Mouse (Mus musculus): ENCODE measurements at regions not wholly inside any gene's neighbourhood (a gene's known extent, or its start where the extent isn't known, plus 50 kb on each side); places are given as distances from the start of the nearest gene placed in this dataset.

DNA sequence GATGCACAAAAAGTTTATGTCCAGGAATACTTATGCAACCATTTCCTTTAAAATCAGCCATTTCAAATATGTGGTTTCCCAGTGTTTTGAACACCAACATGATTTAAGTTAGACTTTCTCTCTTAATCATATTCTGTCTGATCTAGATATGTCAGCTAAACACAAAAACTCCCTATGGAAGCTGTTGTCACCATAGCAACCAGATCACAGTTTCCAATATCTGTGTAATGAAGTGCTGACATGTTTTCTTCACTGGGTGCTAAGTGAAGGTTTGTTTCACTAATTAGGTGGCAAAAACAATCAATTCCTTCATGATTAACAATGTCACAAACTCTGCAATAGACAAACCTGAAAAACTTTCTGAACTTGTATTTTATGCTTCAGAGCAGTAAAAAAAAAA lies 615.9 kb upstream of the Ccng1 start:
- no peak for DNase-seq (ENCODE audit: low spot score in 2 of 2)
- intact Hi-C loops (cut with DNase I): no loop called here

- no peak for DNase-seq (ENCODE audit: low spot score in 2 of 2)
- intact Hi-C loops (cut with DNase I): no loop called here
These were observed 586.0 kb upstream of the Ccng1 start for GRCm38 (mm10) chr11:41341107-41341506.

DNA sequence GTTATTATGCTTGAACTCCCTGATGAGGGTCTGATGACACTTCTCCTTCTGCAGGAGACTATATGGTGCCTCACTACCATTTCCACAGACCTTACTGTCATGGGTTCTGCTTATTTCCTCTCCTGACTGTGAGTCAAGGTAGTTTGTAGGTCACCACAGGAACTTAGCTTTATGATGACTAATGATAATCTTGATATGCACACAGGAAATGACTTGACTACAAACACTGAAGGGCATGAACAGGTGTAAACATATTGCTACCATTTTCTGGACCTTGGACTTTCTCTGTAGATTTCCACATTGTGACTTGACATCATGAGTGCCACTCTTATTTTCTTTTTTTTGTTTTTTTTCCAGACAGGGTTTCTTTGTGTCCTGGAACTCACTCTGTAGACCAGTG lies 585.3 kb upstream of the Ccng1 start:
- intact Hi-C loops (cut with DNase I): no loop called here
- DNase-seq (ENCODE audit: low spot score in 2 of 2): no peak

DNA sequence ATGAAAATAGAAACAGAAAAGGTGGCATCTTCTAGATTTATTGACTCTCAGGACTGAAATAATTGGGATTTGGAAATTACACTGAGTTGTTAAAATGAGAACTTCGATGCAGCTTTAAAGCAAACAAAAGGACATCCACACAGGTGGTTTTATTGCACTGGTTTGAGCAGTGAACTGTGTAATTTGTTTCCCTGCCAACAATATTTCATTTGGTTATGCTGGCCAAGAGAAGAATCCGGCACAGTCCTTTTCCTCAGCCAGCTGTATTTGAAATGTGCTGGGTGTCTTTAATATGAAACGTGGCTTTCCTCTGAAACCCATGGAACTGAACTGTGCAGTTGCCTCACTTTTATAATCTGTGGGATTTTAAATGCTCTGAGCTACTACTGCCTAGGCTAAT lies 582.0 kb upstream of the Ccng1 start:
- intact Hi-C loops (cut with DNase I): loop anchor here (5.0 kb wide), 1 partner anchor 840 kb away; no protein-coding TSS in a partner anchor
- DNase-seq (ENCODE audit: low spot score in 2 of 2): peak in 1 of 2 experiments; percentile 13

DNA sequence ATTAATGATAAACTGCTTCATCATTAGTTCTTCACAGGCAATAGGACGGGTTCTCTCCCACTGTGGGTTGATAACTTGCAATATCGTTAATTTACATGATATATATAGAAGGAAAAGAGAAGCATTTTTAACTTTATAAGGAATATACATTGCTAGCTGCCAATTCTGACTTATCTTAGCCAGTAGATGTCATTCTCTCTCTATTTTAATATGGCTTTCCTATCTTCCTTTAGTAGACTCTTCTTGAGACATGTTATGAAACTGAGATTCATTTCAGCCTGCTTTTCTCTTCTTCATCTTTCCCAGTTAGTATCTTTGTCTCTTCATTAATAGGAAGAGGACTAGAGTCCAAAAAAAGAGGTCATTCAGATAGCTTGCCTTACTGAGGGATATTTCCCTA lies 578.6 kb upstream of the Ccng1 start:
- DNase-seq (ENCODE audit: low spot score in 2 of 2): peak in 1 of 2 experiments; percentile 14
- intact Hi-C loops (cut with DNase I): no loop called here
